Mouse (Mus musculus): ENCODE measurements around the gene Gpt2.

Gene Gpt2

DNA sequence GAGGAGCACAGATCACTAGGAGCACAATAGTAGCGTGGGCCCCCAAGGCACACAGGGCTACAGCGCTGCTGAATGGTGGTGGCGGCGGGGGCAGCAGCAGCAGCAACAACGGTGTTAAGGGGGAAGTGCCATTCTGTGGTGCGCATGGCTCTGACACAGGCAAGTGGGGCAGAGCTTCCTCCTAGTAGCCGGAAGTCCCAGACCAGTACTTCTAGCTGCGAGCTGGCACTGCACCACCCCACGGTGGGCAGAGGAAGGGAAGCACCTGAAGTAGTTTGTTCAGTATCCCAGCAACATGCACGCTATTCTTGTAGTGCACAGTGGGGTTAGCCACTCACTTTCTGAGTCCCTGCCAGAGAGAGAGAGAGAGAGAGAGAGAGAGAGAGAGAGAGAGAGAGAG lies 10.5 kb upstream of the Gpt2 start:
- in situ Hi-C loops (cut with MboI; ENCODE audit: low sequenced_read_pairs), result no loop called here

- in situ Hi-C loops (cut with MboI; ENCODE audit: low sequenced_read_pairs), result no loop called here
These were observed 9.9 kb upstream of the Gpt2 start for GRCm38 (mm10) chr8:85482427-85482826.

DNA sequence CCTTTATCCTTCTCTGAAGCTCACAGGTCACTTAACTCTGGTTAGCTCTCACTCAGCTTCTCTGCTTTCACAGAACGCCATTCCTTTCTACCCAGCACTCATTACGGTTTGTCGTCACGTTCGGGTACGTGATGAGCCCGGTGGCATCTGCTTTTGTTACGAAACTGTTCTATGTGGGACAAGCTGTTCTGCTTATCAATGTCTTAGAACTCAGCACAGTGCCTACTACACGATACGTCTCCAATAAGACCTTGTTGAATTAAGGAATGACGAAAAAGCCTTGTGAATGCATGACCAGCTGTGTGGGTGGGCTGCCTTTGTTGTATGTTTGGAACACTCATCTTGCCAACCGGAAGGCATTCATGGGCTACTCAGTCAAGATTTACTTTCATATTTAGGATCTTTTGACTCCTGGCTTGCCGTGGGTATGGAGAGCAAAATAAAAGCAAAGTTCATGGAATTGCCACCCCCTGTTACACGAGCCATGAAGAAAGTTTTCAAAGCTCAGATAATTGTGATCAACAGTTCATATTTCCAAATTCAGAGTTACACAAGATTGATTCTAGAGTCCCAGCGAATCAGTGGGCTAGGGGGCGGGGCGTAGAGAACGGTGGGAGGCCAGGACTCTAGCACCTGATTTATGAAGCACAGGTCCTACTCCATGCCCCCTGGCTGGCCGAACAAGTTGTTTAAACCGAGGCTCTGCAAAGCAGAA lies 4.3 kb upstream of the Gpt2 start:
- in situ Hi-C loops (cut with MboI; ENCODE audit: low sequenced_read_pairs), result no loop called here

- in situ Hi-C loops (cut with MboI; ENCODE audit: low sequenced_read_pairs), result no loop called here
These were observed 3.7 kb upstream of the Gpt2 start for GRCm38 (mm10) chr8:85488631-85489030.

DNA sequence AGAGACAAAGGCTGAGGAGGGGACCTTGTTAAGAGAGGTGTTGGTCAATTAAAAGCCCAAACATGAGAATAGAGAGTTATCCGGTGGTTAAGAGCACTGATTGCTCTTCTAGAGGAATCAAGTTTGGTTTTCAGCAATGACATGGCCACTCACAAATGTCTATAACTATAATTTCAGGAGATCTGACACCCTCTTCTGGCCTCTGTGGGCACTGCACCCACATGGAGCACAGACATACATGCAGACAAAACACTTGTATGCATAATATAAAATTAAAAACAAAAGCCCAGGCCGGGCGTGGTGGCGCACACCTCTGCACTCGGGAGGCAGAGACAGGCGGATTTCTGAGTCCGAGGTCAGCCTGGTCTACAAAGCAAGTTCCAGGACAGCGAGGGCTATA lies 2.8 kb upstream of the Gpt2 start:
- in situ Hi-C loops (cut with MboI; ENCODE audit: low sequenced_read_pairs), result no loop called here

- in situ Hi-C loops (cut with MboI; ENCODE audit: low sequenced_read_pairs), result no loop called here
These were observed 860 bp downstream of the Gpt2 start for GRCm38 (mm10) chr8:85492940-85493931.

- in situ Hi-C loops (cut with MboI; ENCODE audit: low sequenced_read_pairs), result no loop called here
These were observed 3.7 kb downstream of the Gpt2 start for GRCm38 (mm10) chr8:85496125-85496524.

DNA sequence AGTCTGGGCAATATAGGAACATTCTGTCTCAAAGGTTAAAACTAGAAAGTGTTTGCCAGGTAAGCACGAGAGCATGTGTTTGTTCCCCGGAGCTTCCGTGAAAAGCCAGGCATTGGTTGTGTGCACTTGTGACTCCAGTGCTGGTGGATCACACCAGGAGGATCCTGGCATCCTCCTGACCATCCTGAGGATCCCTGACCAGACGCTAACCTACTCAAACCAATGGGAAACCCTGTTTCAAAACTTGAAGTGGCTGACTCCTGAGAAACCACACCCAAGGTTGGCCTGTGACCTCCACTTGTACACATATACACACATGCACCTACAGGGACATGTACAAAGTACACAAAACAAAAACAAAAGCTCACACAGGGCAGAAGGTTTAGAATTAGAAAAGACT lies 4.4 kb downstream of the Gpt2 start:
- in situ Hi-C loops (cut with MboI; ENCODE audit: low sequenced_read_pairs), result no loop called here

DNA sequence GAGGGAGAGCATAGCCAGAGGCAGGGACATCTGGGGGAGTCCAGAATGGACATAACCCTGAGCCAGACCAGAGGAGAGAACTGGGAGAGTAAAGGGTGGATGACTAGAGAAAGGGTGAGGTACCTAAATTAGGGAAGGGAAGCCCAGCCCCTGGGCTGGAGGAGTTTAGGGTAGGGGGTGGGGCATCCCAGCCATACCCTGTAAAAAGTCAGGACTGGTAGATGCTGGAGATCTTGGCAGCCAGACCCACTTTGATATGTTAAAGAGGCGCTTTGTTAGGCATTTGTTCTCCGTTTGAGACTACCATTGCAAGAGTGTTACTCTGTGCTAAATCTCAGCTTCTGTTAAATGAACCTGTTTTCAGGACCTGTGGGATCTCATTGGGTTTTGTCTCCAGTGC lies 6.2 kb downstream of the Gpt2 start:
- in situ Hi-C loops (cut with MboI; ENCODE audit: low sequenced_read_pairs), result no loop called here

- in situ Hi-C loops (cut with MboI; ENCODE audit: low sequenced_read_pairs), result no loop called here
These were observed 8.1 kb downstream of the Gpt2 start for GRCm38 (mm10) chr8:85500460-85500859.

- in situ Hi-C loops (cut with MboI; ENCODE audit: low sequenced_read_pairs), result no loop called here
These were observed 8.7 kb downstream of the Gpt2 start for GRCm38 (mm10) chr8:85500955-85501685.

DNA sequence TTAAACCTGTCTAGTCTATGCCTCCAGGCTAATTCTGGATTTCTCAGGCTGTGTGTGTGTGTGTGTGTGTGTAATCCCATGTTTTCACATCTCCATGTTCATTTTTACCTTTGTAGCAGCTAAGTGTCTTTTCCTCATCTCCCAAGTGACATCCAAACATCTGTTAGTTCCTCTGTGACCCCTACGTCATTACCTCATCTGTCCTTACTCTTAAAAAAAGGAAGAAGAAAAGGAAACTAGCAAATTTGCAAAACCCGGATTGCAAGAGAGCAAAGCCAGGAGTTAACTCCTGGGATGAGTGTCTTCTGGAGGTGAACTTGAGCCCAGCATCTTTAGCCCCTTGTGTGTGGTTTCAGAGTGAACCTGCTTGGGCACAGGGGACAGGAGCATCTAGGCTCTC lies 10.0 kb downstream of the Gpt2 start:
- in situ Hi-C loops (cut with MboI; ENCODE audit: low sequenced_read_pairs), result no loop called here

GRCm38 (mm10) chr8:85503065-85503464 lies 10.7 kb downstream of the Gpt2 start:
- in situ Hi-C loops (cut with MboI; ENCODE audit: low sequenced_read_pairs), result no loop called here

- in situ Hi-C loops (cut with MboI; ENCODE audit: low sequenced_read_pairs), result no loop called here
These were observed 12.3 kb downstream of the Gpt2 start for GRCm38 (mm10) chr8:85504704-85505103.

DNA sequence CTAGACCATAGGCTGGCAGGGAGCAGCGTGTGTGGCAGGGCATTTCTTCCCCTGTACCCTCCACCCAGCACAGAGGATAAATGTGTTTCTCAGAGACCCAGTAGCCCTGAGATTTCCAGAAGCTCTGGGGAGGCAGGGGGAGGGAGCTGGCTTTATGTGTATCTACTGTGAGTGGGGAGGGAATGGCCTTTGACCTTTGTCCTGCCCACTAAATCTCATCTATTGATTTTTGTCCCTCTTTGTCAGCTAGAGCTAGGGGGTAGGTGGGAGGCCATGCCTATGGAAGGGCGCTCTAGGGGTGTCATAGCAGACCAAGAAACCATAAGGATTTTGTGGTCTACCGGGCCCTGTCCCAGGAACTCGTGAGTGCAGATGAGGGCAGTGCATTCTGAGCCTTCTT lies 14.2 kb downstream of the Gpt2 start:
- in situ Hi-C loops (cut with MboI; ENCODE audit: low sequenced_read_pairs), result no loop called here

GRCm38 (mm10) chr8:85508661-85509060 lies 16.3 kb downstream of the Gpt2 start:
- in situ Hi-C loops (cut with MboI; ENCODE audit: low sequenced_read_pairs), result no loop called here

- in situ Hi-C loops (cut with MboI; ENCODE audit: low sequenced_read_pairs), result no loop called here
These were observed 19.9 kb downstream of the Gpt2 start for GRCm38 (mm10) chr8:85512234-85512633.

- in situ Hi-C loops (cut with MboI; ENCODE audit: low sequenced_read_pairs), result no loop called here
These were observed 20.9 kb downstream of the Gpt2 start for GRCm38 (mm10) chr8:85513283-85513682.

GRCm38 (mm10) chr8:85515391-85515790 lies 23.0 kb downstream of the Gpt2 start:
- in situ Hi-C loops (cut with MboI; ENCODE audit: low sequenced_read_pairs), result no loop called here

GRCm38 (mm10) chr8:85517336-85517735 lies 25.0 kb downstream of the Gpt2 start:
- in situ Hi-C loops (cut with MboI; ENCODE audit: low sequenced_read_pairs), result no loop called here

- in situ Hi-C loops (cut with MboI; ENCODE audit: low sequenced_read_pairs), result no loop called here
These were observed 25.6 kb downstream of the Gpt2 start for GRCm38 (mm10) chr8:85517956-85518355.

Measured in CH12F3 (cell line).